Mouse (Mus musculus): Measurements from ENCODE around the gene Ranbp3. TPM values are rescaled to one million over a fixed set of nuclear protein-coding genes. Genes with fewer than 3 reads are reported as not detected.
A peak's percentile ranks its signal among the peaks of the same experiment; 100 is the strongest.
"Not testable (repeated sequence)": the region's sequence is repeated elsewhere in the genome, so short reads cannot be mapped to it uniquely, and the experiment has no call there.

Gene Ranbp3
- polyA plus RNA-seq (2015; fragmentation: Nextera tagmentation; extraction: Ambion mirVana) = 100 and 110 TPM in 2 replicates

- 0% methylated on average over 31 of the region's 66 CpGs for WGBS
These were observed at the start of gene Ranbp3 for GRCm38 (mm10) chr17:56672941-56673646. Gene Ranbp3, plus strand, starts transcription at chr17:56673294.

GRCm38 (mm10) chr17:56625495-56625894, 47.6 kb upstream of the Ranbp3 start:
- H3K4me1 ChIP-seq (ENCODE audit: control insufficient read depth, insufficient read depth, low read depth, low read length) = peaks cover 15% of the 10 kb centered on the region

More at GRCm38 (mm10) chr17:56672941-56673646, at the start of gene Ranbp3:
- peaks cover 31% of the 10 kb centered on the region for H3K4me1 ChIP-seq (ENCODE audit: control insufficient read depth, insufficient read depth, low read depth, low read length)
- H3K27ac ChIP-seq (ENCODE audit: low read depth, low read length) = peak within 1 kb of the TSS; percentile 89
- H3K4me2 ChIP-seq (ENCODE audit: low read length) = peak within 1 kb of the TSS; percentile 88
- H3K36me3 ChIP-seq (ENCODE audit: control insufficient read depth, insufficient read depth, low read length) = no peaks in the 10 kb centered on the region
- peaks cover 3% of the 10 kb centered on the region; the same call in 1 of the 2 replicates for H3K27me3 ChIP-seq (replicated peaks; ENCODE audit: control insufficient read depth, insufficient read depth, low read length)
- H3K4me3 ChIP-seq (ENCODE audit: low read length) = peak within 1 kb of the TSS; percentile 92
- peak within 1 kb of the TSS; percentile 96 for H3K9ac ChIP-seq (ENCODE audit: low read depth, low read length)
- ATAC-seq = peak; percentile 91
- no peaks in the 10 kb centered on the region for H3K9me3 ChIP-seq (ENCODE audit: control insufficient read depth, low read length)

GRCm38 (mm10) chr17:56626260-56626659, 46.8 kb upstream of the Ranbp3 start:
- peaks cover 15% of the 10 kb centered on the region for H3K4me1 ChIP-seq (ENCODE audit: control insufficient read depth, insufficient read depth, low read depth, low read length)
- peaks cover 10% of the 10 kb centered on the region for H3K36me3 ChIP-seq (ENCODE audit: control insufficient read depth, insufficient read depth, low read length)
- peak overlapping the region; percentile 77 for H3K27ac ChIP-seq (ENCODE audit: low read depth, low read length)
- peak overlapping the region; percentile 89 for H3K4me3 ChIP-seq (ENCODE audit: low read length)
- WGBS = 2% methylated on average over 32 of the region's 32 CpGs
- H3K4me2 ChIP-seq (ENCODE audit: low read length) = peak overlapping the region; percentile 96
- no peaks in the 10 kb centered on the region for H3K9me3 ChIP-seq (ENCODE audit: control insufficient read depth, low read length)
- no peak; the same call in 1 of the 2 replicates for ATAC-seq
- no peaks in the 10 kb centered on the region for H3K27me3 ChIP-seq (replicated peaks; ENCODE audit: control insufficient read depth, insufficient read depth, low read length)
- peak overlapping the region; percentile 89 for H3K9ac ChIP-seq (ENCODE audit: low read depth, low read length)

More at GRCm38 (mm10) chr17:56625495-56625894, 47.6 kb upstream of the Ranbp3 start:
- ATAC-seq = no peak
- Histone ChIP-seq H3K36me3 (ENCODE audit: control insufficient read depth, insufficient read depth, low read length) (peaks cover 15% of the 10 kb centered on the region), H3K27me3 (replicated peaks; ENCODE audit: control insufficient read depth, insufficient read depth, low read length) (no peaks in the 10 kb centered on the region), H3K27ac (ENCODE audit: low read depth, low read length) (no peak overlapping the region), H3K4me2 (ENCODE audit: low read length) (peak overlapping the region; percentile 96), H3K9ac (ENCODE audit: low read depth, low read length) (no peak overlapping the region), H3K9me3 (ENCODE audit: control insufficient read depth, low read length) (no peaks in the 10 kb centered on the region), H3K4me3 (ENCODE audit: low read length) (peak overlapping the region; percentile 89; the same call in 1 of the 2 replicates)
- 88% methylated on average over 3 of the region's 3 CpGs for WGBS

DNA sequence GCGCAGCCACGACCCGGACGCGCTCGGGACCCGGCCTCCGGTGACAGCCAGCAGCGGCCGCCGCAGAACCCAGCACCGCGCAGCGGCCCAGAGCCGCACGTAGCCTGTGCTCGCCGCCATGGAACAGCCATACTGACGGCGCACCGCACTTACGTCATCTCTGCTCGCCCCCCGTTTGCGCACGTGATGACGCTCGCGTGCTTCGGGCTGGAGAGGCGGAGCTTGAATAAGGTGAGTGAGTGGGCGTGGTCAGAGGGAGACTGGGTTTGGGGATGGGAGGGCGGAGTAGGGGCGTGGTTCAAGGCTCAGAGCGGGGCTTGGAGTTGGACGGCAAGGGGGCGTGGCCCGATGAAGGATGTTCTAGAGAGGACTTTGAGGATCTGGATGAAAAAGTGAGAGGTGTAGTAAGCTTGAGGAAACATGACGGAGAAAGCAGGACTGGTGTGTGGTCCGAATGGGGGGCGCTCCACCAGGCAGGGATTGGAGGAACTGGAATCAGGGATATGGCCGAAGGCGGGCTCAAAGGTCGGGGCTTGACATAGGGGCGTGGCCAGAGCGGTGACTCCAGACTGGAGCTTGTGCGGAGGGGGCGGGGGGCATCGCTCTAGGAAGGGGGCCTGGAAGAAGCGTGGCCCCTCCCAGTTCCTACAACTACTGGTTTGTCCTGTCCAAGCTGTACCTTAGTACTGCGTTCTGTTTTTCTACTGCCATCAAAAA, 46.2 kb upstream of the Ranbp3 start, which contains the start of gene Lonp1:
Lonp1 (minus strand) TSS at position 134 of the 717 bp plus-strand sequence.
- WGBS = under 1% methylated on average over 50 of the region's 51 CpGs
- Histone ChIP-seq H3K4me1 (ENCODE audit: control insufficient read depth, insufficient read depth, low read depth, low read length) (peaks cover 15% of the 10 kb centered on the region), H3K36me3 (ENCODE audit: control insufficient read depth, insufficient read depth, low read length) (peaks cover 4% of the 10 kb centered on the region), H3K27ac (ENCODE audit: low read depth, low read length) (peak within 1 kb of the TSS; percentile 77), H3K9ac (ENCODE audit: low read depth, low read length) (peak within 1 kb of the TSS; percentile 89), H3K4me2 (ENCODE audit: low read length) (peak within 1 kb of the TSS; percentile 96), H3K9me3 (ENCODE audit: control insufficient read depth, low read length) (no peaks in the 10 kb centered on the region), H3K27me3 (replicated peaks; ENCODE audit: control insufficient read depth, insufficient read depth, low read length) (no peaks in the 10 kb centered on the region), H3K4me3 (ENCODE audit: low read length) (peak within 1 kb of the TSS; percentile 89)
- peak; percentile 92 for ATAC-seq

DNA sequence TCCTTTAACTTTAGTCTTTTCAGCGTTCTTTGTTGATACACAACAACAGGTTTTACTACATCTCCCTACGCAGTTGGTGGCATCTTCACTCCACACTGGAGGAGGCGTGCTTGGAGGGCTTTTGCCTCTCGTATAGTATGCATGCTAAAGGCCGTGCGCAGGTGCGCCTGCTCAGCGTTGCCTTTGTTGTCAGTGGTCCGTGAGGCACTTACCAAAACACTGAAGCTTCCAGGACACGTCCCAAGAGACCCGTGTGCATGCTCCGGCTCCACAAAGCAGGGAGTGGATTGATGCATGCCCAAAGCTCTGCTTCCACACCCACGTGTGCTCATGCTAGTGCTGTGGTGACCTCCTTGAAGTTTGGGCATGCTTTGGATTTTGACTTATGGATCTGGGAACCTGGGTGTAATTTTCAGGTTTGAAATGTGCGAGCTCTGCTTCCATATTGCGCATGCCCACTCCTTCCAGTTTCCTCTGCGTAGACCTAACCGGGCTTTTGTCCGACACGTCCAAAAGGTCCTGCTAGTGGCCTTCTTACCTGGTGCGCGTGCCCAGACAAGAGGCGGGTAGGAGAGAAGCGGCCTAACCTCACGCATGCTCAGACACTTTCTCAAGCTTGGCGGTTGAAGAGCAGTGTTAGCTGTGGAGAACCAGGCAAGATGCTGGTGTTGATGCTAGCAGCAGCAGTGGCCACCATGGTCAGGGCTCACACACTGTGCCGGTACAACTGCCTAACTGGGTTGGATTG, 45.4 kb upstream of the Ranbp3 start, which contains the start of gene Catsperd:
Catsperd (plus strand) TSS at position 614 of the 748 bp plus-strand sequence.
- 11% methylated on average over 26 of the region's 26 CpGs for WGBS
- H3K4me3 ChIP-seq (ENCODE audit: low read length) = peak within 1 kb of the TSS; percentile 89
- H3K4me1 ChIP-seq (ENCODE audit: control insufficient read depth, insufficient read depth, low read depth, low read length) = peaks cover 15% of the 10 kb centered on the region
- H3K36me3 ChIP-seq (ENCODE audit: control insufficient read depth, insufficient read depth, low read length) = peaks cover 3% of the 10 kb centered on the region; the same call in 1 of the 2 replicates
- H3K27ac ChIP-seq (ENCODE audit: low read depth, low read length) = peak within 1 kb of the TSS; percentile 77
- no peaks in the 10 kb centered on the region for H3K27me3 ChIP-seq (replicated peaks; ENCODE audit: control insufficient read depth, insufficient read depth, low read length)
- peak within 1 kb of the TSS; percentile 78 for H3K4me2 ChIP-seq (ENCODE audit: low read length)
- peak within 1 kb of the TSS; percentile 89 for H3K9ac ChIP-seq (ENCODE audit: low read depth, low read length)
- peak; percentile 66 for ATAC-seq
- H3K9me3 ChIP-seq (ENCODE audit: control insufficient read depth, low read length) = no peaks in the 10 kb centered on the region

GRCm38 (mm10) chr17:56629800-56630781, 43.0 kb upstream of the Ranbp3 start:
- H3K27me3 ChIP-seq (replicated peaks; ENCODE audit: control insufficient read depth, insufficient read depth, low read length); H3K27ac ChIP-seq (ENCODE audit: low read depth, low read length); ATAC-seq; H3K36me3 ChIP-seq (ENCODE audit: control insufficient read depth, insufficient read depth, low read length); H3K9me3 ChIP-seq (ENCODE audit: control insufficient read depth, low read length); H3K4me3 ChIP-seq (ENCODE audit: low read length); H3K4me2 ChIP-seq (ENCODE audit: low read length); H3K9ac ChIP-seq (ENCODE audit: low read depth, low read length): not testable (repeated sequence)
- peaks cover 12% of the 10 kb centered on the region for H3K4me1 ChIP-seq (ENCODE audit: control insufficient read depth, insufficient read depth, low read depth, low read length)
- WGBS = 91% methylated on average over 27 of the region's 27 CpGs

GRCm38 (mm10) chr17:56631807-56632206, 41.3 kb upstream of the Ranbp3 start:
- no peaks in the 10 kb centered on the region for H3K9me3 ChIP-seq (ENCODE audit: control insufficient read depth, low read length)
- no peak overlapping the region for H3K27ac ChIP-seq (ENCODE audit: low read depth, low read length)
- H3K4me2 ChIP-seq (ENCODE audit: low read length) = no peak overlapping the region
- no peaks in the 10 kb centered on the region for H3K27me3 ChIP-seq (replicated peaks; ENCODE audit: control insufficient read depth, insufficient read depth, low read length)
- ATAC-seq = no peak
- H3K9ac ChIP-seq (ENCODE audit: low read depth, low read length) = no peak overlapping the region
- no peak overlapping the region for H3K4me3 ChIP-seq (ENCODE audit: low read length)
- H3K36me3 ChIP-seq (ENCODE audit: control insufficient read depth, insufficient read depth, low read length) = no peaks in the 10 kb centered on the region
- 40% methylated on average over 4 of the region's 4 CpGs for WGBS
- no peaks in the 10 kb centered on the region for H3K4me1 ChIP-seq (ENCODE audit: control insufficient read depth, insufficient read depth, low read depth, low read length)

DNA sequence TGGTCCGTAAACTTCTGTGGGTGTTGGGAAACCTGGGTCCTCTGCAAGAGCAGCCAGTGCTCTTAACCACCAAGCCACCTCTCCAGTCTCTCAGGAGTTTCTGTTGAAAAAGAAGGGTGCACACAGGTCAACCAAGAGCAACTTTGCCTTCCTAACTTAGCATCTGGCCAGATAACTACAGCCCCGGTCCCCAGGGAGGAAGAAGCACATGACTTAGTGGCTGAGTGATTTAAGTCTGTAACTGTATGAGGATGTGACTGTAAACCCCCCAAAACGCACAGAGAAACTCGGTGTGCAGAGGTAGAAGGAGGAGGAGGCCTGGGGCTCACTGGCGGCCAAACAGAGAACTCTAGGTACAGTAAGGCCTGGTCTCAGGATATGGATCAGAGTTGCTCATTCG, 39.1 kb upstream of the Ranbp3 start:
- Histone ChIP-seq H3K4me2 (ENCODE audit: low read length) (no peak overlapping the region), H3K4me1 (ENCODE audit: control insufficient read depth, insufficient read depth, low read depth, low read length) (no peaks in the 10 kb centered on the region), H3K9me3 (ENCODE audit: control insufficient read depth, low read length) (no peaks in the 10 kb centered on the region), H3K36me3 (ENCODE audit: control insufficient read depth, insufficient read depth, low read length) (no peaks in the 10 kb centered on the region), H3K9ac (ENCODE audit: low read depth, low read length) (no peak overlapping the region), H3K27me3 (replicated peaks; ENCODE audit: control insufficient read depth, insufficient read depth, low read length) (no peaks in the 10 kb centered on the region), H3K4me3 (ENCODE audit: low read length) (no peak overlapping the region), H3K27ac (ENCODE audit: low read depth, low read length) (no peak overlapping the region)
- 84% methylated on average over 6 of the region's 6 CpGs for WGBS
- ATAC-seq = no peak

All from hindbrain, embryonic 16.5 days (tissue).